Mouse (Mus musculus): ENCODE measurements around the gene Slc35f1.

Gene Slc35f1

DNA sequence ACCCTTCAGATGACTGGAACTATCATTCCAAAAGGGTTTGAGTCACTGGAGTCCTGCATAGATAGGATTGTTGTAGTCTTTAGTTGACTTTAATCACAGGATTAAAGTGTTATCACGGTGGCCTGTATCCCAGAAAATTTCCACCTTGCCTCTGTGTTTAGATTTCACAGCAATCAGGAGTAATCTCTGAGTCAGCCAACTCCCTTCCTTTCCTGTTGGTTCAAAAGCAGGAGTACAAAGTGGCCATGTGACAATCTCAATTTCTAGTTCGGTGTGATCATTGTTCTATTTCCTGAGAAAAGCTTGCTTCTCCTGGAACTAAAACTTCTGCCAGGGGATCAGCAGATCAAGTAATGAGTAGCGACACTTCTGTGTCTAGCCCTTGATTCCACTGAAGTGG, 410.5 kb downstream of the Slc35f1 start:
- peak; percentile 13 for DNase-seq (ENCODE audit: low spot score)

DNA sequence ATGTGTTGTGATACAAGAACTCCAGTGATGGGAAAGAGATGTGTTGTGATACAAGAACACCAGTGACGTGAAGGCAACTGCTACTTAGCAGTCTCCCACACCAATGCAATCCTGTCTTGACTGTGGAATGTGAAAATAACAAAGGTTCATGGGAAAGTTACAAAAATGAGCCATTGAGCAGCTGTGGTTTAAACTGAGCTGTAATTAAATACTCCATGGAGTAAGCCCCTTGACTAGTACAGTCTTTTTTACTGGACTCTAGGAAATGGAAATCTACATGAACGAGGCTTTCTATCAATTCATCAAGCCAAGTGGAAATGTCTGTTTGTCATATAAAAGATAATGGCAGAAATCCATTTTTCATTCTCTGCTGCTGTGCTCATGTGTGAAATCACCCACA, 411.1 kb downstream of the Slc35f1 start:
- DNase-seq (ENCODE audit: low spot score) = no peak

DNA sequence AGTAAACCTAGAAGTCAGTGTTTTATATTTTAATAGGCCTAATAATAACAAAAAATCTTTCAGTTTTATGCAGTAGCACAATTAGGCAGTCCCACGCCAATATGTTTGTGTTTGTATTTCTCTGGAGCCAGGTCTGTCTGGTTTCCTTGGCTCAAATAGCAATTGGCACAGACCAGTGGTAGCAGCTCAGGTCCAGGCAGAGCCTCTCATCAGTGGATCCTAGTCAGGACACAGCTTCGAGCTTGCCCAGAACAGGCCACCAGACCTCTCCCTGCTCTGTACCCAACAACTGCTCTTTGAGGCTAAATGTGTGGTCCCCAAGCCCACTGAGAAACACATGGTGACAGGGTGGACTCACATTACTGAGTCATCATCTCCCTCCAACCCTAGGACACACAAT, 412.1 kb downstream of the Slc35f1 start:
- DNase-seq (ENCODE audit: low spot score) = no peak

DNA sequence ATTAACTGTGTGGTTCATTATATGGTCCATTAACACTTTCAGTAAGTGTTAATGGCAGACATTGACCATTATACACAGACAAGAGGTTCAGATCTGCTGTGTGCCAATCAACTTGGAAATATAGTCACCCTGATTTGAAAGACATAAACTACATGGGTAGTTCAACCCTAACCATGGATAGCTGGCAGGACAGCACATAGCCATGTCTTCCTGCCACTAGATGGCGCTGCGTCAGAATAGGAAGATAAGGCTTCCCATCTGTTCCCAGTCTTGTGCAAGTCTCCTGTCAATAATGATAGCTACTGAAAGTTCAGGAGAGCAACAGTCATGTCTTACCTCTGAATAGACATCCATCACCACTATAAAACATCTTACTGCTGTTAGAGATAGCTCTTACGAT, 424.7 kb downstream of the Slc35f1 start:
- peak; percentile 62 for DNase-seq (ENCODE audit: low spot score)

DNA sequence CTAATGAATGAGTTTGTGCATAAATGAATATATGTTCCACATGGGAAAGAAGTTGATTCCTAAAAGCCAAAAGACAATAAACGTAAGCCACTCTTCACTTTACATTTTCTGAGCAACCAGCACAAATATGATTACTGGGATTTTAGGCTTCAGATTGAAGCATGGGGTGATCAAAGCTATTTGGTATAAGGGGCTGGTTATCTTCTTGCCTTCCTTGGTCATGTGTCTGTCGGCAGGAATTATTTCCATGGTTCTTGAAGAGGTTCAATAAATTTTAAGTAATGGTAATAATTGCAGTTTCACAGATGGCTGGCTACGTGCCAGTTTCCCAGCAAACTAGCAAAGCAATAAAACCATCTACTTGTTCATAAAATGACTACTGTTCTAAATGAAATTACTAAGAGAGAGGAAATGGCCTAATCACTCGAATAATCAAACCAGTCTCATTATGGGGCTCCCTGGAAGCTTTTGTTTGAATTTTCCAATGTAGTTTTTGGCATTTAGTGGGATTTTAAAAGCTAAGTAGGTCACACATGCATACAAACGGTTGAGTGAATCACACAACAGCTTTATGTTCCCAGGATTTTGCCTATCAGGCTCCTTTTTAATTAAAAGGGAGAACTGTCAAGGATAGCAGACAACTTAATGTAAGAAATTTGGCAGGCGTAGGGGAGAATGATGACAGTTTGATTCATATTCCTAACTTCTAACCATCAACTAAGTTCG, 425.5 kb downstream of the Slc35f1 start:
- no peak for DNase-seq (ENCODE audit: low spot score)

DNA sequence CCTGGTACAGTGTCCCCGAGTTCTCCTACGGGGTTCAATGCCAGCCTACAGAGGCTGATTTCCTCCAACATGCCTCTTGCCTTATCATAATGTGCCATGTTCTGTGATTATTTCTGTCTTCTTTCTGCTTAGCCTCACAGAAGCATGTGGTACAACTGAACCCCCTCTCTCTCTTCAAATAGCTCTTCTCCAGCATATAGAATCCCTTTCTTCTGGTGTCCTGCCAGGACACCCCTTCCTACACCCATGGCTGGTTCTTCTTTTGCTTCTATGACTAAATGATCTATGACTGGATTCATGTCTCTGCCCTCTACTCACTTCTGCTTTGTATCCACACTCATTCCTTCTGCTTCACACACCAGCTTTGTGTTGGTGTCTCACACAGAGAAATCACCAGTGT, 430.3 kb downstream of the Slc35f1 start:
- DNase-seq (ENCODE audit: low spot score) = no peak

DNA sequence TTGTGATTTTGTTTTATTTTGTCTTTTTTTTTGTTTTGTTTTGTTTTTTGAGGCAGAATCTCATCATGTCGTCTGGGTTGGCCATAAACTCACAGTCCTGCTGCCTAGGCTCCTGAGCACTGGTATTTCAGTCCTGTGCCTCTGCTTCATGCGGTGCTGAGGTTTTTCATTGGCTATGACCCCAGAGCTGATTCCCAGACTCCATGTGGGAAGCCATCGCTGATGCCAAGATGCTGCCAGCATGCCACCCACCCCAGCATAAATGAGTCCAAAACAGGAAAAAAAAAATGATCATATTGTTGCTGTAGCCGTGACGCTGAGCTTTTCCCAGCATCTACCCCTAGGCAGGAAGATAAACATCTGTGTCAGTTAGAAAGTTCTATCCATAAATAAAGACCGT, 434.0 kb downstream of the Slc35f1 start:
- DNase-seq (ENCODE audit: low spot score) = no peak

DNA sequence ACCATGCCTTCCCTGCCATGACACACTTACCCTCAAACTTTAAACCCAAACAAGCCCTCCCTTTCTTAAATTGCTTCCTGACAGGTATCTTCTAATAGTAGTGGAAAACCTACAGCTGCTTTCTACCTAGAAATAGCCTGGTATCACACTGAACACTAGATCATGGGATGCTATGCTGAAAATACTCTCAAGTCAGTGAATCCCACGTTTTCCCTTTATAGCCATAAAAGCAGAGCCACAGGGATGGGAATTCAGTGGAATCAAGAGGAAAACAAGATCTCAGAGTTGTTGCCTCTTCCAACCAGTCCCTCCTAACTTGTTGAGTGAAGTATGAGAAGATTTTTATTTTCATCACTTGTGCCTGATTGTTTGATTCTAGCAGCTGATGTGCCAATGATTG, 442.4 kb downstream of the Slc35f1 start:
- DNase-seq (ENCODE audit: low spot score) = no peak

DNA sequence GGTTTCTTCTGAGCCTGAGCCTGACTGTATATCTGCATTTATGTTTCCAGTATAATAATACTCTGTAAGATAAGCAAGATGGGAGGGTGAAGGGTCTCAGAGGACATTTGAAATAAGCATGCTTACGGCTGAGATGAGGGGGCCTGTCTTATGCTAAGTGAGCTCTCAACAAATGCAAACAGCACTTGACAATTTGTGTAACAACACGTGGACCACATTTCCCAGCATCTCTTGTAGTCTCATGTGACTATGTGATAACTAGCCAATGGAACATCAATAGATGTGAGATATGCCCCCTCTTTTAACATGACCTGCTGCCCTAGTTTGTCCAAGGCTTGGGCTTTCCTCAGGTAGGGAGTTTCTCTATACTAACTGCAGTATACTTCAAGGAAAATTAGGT, 460.0 kb downstream of the Slc35f1 start:
- DNase-seq (ENCODE audit: low spot score) = no peak

DNA sequence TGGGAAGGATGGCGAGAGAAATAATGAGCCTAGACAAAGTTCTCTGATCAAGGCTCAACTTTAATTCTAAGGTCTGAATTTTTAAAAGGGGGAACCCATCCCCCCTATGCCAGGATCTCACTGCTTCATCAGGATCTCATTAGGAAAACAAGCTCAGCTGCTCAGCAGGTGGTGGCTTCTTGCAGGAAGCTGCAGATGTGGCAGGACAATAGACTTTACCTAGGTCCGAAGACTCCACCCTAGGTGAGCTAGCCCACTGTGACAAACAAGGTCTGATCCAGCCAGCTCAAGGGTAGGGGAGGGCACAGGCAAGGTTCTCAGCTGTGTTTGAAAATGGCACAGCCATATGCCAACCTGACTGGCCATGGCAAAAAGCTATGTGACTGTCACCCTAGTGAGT, 460.6 kb downstream of the Slc35f1 start:
- DNase-seq (ENCODE audit: low spot score) = no peak

DNA sequence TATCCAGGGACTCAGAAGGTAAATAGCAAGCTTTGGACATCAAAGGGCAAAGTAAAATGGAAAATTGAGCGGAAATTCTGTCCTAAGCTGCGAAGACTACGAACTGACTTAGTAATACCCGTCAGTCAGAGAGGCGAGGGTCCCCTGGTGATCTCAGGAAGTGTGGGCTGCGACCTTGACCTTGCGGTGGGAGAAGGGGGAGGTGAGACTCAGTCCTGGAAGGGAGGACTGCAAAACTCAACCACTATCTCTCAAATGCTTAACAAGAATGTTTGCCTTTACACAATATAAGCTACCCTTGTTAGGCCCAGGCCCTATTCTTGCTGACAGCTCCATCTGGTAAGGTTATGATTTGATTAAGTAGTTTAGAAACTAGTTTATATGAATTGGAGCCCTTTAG, 466.0 kb downstream of the Slc35f1 start:
- no peak for DNase-seq (ENCODE audit: low spot score)

DNA sequence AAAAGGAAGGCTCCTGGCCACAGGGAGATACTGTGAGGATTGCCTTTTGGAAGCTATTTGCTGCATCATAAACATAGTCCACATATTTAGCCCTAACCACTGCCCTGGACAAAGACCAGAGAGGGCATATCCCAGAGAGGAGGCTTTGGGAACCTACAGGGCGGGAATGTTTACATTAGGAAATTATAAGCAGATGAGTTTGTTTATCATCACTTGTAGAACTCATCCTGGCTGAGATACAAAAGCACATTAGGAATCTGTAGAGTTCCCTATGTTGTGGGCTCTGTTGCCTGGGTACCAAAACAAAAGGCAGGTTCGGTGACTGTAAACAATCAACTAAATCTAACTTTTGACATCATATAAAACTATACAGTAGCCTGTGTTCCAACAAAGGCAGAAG, 467.4 kb downstream of the Slc35f1 start:
- DNase-seq (ENCODE audit: low spot score) = no peak

All from lung, postnatal 25 days (tissue).